Mouse (Mus musculus) heart, embryonic 16.5 days (tissue): ENCODE results near the gene Pdia2. TPM values are rescaled to one million over a fixed set of nuclear protein-coding genes. Genes with fewer than 3 reads are reported as not detected.
A peak's percentile ranks its signal among the peaks of the same experiment; 100 is the strongest.

Source experiments
- ATAC-seq: fragments of 200-750 bp; cut with Nextera tagmentation; replicated peaks from 2 replicates; pipeline ENCODE4 v1.8.0; 2017; ENCODE audit warnings: moderate number of reproducible peaks; ENCODE audit not compliant: insufficient read depth, low FRiP score; ENCODE audit errors: extremely low read depth
- H3K27ac ChIP-seq: fragments of 300-500 bp; sonication (generic); 2 replicates; pipeline ENCODE4 v1.5.1; 2014; ENCODE audit warnings: mild to moderate bottlenecking, low read length, control low read depth, moderate library complexity
- H3K27me3 ChIP-seq: fragments of 300-500 bp; sonication (generic); 2 replicates; pipeline ENCODE4 v1.6.1; 2014; ENCODE audit warnings: low read length, mixed read lengths; ENCODE audit not compliant: control insufficient read depth, insufficient read depth
- H3K36me3 ChIP-seq: fragments of 300-500 bp; sonication (generic); 2 replicates; pipeline ENCODE4 v1.6.1; 2014; ENCODE audit not compliant: control insufficient read depth, insufficient read depth
- H3K4me1 ChIP-seq: fragments of 300-500 bp; sonication (generic); 2 replicates; pipeline ENCODE4 v1.6.1; 2014; ENCODE audit warnings: low read length, mixed read lengths; ENCODE audit not compliant: control insufficient read depth, insufficient read depth
- H3K4me2 ChIP-seq: fragments of 300-500 bp; sonication (generic); 2 replicates; pipeline ENCODE4 v1.6.1; 2014; ENCODE audit warnings: low read depth, mild to moderate bottlenecking, control low read depth, low read length
- H3K4me3 ChIP-seq: fragments of 300-500 bp; sonication (generic); 2 replicates; pipeline ENCODE4 v1.5.1; 2014; ENCODE audit warnings: mild to moderate bottlenecking, control low read depth, low read length
- H3K9ac ChIP-seq: fragments of 300-500 bp; sonication (generic); 2 replicates; pipeline ENCODE4 v1.6.1; 2014; ENCODE audit warnings: low read length, control low read depth
- H3K9me3 ChIP-seq: fragments of 300-500 bp; sonication (generic); replicated peaks from 2 replicates; pipeline ENCODE4 v1.6.1; 2016; ENCODE audit warnings: low read length; ENCODE audit not compliant: control insufficient read depth
- WGBS: fragments of 180-500 bp; shearing (Covaris S2); extraction: QIAGEN DNeasy Blood & Tissue Kit; methylation state at CpG from one replicate; pipeline ENCODE4 v1.1.7; 2014; 5-methylcytosine and 5-hydroxymethylcytosine counted together
- polyA plus RNA-seq: library from polyadenylated mRNA; unstranded; fragments of >200 nt; fragmentation: Nextera tagmentation; extraction: Ambion mirVana; gene quantifications from 2 replicates; pipeline ENCODE4 v1.2.1, GENCODE M21; 2015

Pdia2 gene
- 0.35 TPM in 1 of 2 replicates, not detected in the other for polyA plus RNA-seq

- Histone ChIP-seq H3K36me3 (peaks cover 24% of the 10 kb centered on the region), H3K27me3 (peaks cover 34% of the 10 kb centered on the region), H3K4me2 (no peak within 1 kb of the TSS), H3K9me3 (no peaks in the 10 kb centered on the region), H3K4me1 (peaks cover 9% of the 10 kb centered on the region; the same call in 1 of the 2 replicates), H3K9ac (no peak within 1 kb of the TSS), H3K4me3 (no peak within 1 kb of the TSS), H3K27ac (no peak within 1 kb of the TSS)
- ATAC-seq: no peak
- 58% methylated on average over 4 of the region's 4 CpGs for WGBS
Measured at GRCm38 (mm10) chr17:26198892-26199291, at the start of gene Pdia2. TSS of gene Pdia2 (minus strand) at chr17:26199087.

- peak within 1 kb of the TSS; percentile 88 for H3K27ac ChIP-seq
- no peaks in the 10 kb centered on the region for H3K36me3 ChIP-seq
- peaks cover 9% of the 10 kb centered on the region for H3K4me1 ChIP-seq
- H3K4me2 ChIP-seq: peak within 1 kb of the TSS; percentile 81
- H3K9ac ChIP-seq: peak within 1 kb of the TSS; percentile 84
- 7% methylated on average over 33 of the region's 33 CpGs for WGBS
- no peaks in the 10 kb centered on the region for H3K27me3 ChIP-seq
- H3K4me3 ChIP-seq: peak within 1 kb of the TSS; percentile 84
- no peaks in the 10 kb centered on the region for H3K9me3 ChIP-seq
- peak; percentile 98 for ATAC-seq
Measured at GRCm38 (mm10) chr17:26244101-26244841, 45.4 kb upstream of the Pdia2 start, which contains the start of gene Fam234a. TSS of gene Fam234a (minus strand) at chr17:26244242.

GRCm38 (mm10) chr17:26243471-26244100 is 44.7 kb upstream of the Pdia2 start:
- H3K4me2 ChIP-seq: peak overlapping the region; percentile 81
- H3K36me3 ChIP-seq: no peaks in the 10 kb centered on the region
- peak; percentile 71 for ATAC-seq
- H3K9me3 ChIP-seq: no peaks in the 10 kb centered on the region
- H3K9ac ChIP-seq: peak overlapping the region; percentile 84
- H3K4me3 ChIP-seq: peak overlapping the region; percentile 84
- no peaks in the 10 kb centered on the region for H3K27me3 ChIP-seq
- WGBS: 1% methylated on average over 32 of the region's 32 CpGs
- peaks cover 9% of the 10 kb centered on the region for H3K4me1 ChIP-seq
- peak overlapping the region; percentile 88 for H3K27ac ChIP-seq

- WGBS: 66% methylated on average over 6 of the region's 6 CpGs
- H3K27ac ChIP-seq: no peak overlapping the region
- H3K9me3 ChIP-seq: no peaks in the 10 kb centered on the region
- no peak overlapping the region for H3K4me2 ChIP-seq
- H3K9ac ChIP-seq: no peak overlapping the region
- H3K4me3 ChIP-seq: no peak overlapping the region
- no peaks in the 10 kb centered on the region for H3K27me3 ChIP-seq
- ATAC-seq: no peak
- no peaks in the 10 kb centered on the region for H3K36me3 ChIP-seq
- peaks cover 9% of the 10 kb centered on the region for H3K4me1 ChIP-seq
Measured at GRCm38 (mm10) chr17:26240990-26241389, 42.1 kb upstream of the Pdia2 start.

- Histone ChIP-seq H3K27me3 (no peaks in the 10 kb centered on the region), H3K9ac (no peak overlapping the region), H3K4me2 (no peak overlapping the region), H3K27ac (no peak overlapping the region), H3K4me3 (no peak overlapping the region), H3K36me3 (no peaks in the 10 kb centered on the region), H3K4me1 (peaks cover 9% of the 10 kb centered on the region), H3K9me3 (no peaks in the 10 kb centered on the region)
- 53% methylated on average over 6 of the region's 6 CpGs for WGBS
- ATAC-seq: no peak
Measured at GRCm38 (mm10) chr17:26240120-26240790, 41.4 kb upstream of the Pdia2 start.

- peaks cover 9% of the 10 kb centered on the region for H3K4me1 ChIP-seq
- ATAC-seq: no peak
Measured at GRCm38 (mm10) chr17:26239551-26239950, 40.7 kb upstream of the Pdia2 start.

GRCm38 (mm10) chr17:26237667-26238066 is 38.8 kb upstream of the Pdia2 start:
- H3K4me1 ChIP-seq: peaks cover under 1% of the 10 kb centered on the region
- H3K4me2 ChIP-seq: no peak overlapping the region
- no peaks in the 10 kb centered on the region for H3K9me3 ChIP-seq
- H3K9ac ChIP-seq: no peak overlapping the region
- 80% methylated on average over 10 of the region's 10 CpGs for WGBS
- no peaks in the 10 kb centered on the region for H3K36me3 ChIP-seq
- no peaks in the 10 kb centered on the region for H3K27me3 ChIP-seq
- no peak overlapping the region for H3K4me3 ChIP-seq
- ATAC-seq: no peak
- no peak overlapping the region for H3K27ac ChIP-seq

More at GRCm38 (mm10) chr17:26239551-26239950, 40.7 kb upstream of the Pdia2 start:
- 66% methylated on average over 2 of the region's 2 CpGs for WGBS
- Histone ChIP-seq H3K9ac (no peak overlapping the region), H3K9me3 (no peaks in the 10 kb centered on the region), H3K27me3 (no peaks in the 10 kb centered on the region), H3K4me3 (no peak overlapping the region), H3K4me2 (no peak overlapping the region), H3K36me3 (no peaks in the 10 kb centered on the region), H3K27ac (no peak overlapping the region)

GRCm38 (mm10) chr17:26235077-26235815 is 36.4 kb upstream of the Pdia2 start:
- Histone ChIP-seq H3K4me3 (no peak overlapping the region), H3K9me3 (no peaks in the 10 kb centered on the region), H3K4me2 (no peak overlapping the region), H3K27ac (no peak overlapping the region), H3K4me1 (no peaks in the 10 kb centered on the region), H3K36me3 (no peaks in the 10 kb centered on the region), H3K9ac (no peak overlapping the region), H3K27me3 (no peaks in the 10 kb centered on the region)
- no peak for ATAC-seq
- WGBS: 58% methylated on average over 13 of the region's 13 CpGs
